Mouse (Mus musculus) bone marrow macrophage, adult 2 months (primary cell): ENCODE measurements around the gene Actr8.

Source experiments
- CTCF ChIP-seq: IDR thresholded peaks from 2 replicates; pipeline ENCODE4 v1.5.1; 2012; ENCODE audit warnings: low read depth, mild to moderate bottlenecking, low read length, moderate library complexity
- POLR2A ChIP-seq: IDR thresholded peaks from 2 replicates; pipeline ENCODE4 v1.6.1; 2012; ENCODE audit warnings: mild to moderate bottlenecking, low read depth, low read length, borderline replicate concordance

DNA sequence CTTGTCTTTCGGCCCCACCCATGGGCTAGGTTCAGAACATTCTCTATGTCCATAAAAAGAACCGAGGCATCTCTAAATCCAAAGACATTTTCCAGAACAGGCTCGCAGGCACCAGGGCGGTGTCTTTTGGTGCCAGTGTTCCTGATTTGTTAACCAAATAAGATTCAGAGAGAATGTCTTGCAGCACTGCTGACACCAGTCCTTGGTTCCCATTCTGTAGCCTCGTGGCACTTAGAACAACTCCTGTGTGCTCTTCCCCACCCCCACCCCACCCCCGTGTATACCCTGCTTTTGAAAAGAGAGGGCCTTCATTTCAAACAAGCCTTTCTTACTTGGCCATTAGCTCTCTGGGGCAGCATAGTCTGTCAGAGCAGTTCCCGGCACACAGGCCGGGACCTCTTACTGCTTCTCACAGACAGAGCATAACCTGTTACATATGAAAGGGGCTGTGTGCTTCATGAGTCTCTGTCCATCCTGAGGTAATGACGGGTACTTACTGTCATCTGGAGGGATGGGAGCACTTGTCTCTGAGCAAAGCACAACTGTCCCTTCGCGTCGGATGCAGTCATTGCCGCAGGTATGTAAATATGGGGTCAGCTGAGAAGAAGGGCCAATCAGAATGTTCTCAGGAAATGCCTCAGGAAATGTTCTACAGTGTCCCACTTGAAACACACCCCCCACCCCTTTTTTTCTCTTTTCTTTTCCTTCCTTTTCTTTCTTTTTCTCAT is 20.8 kb downstream of the Actr8 start:
- TF ChIP-seq CTCF: no peak
- no peak for TF ChIP-seq POLR2A
